Mouse (Mus musculus): ENCODE measurements around the gene Mapkap1.
A peak's percentile ranks its signal among the peaks of the same experiment; 100 is the strongest.
"Not testable (repeated sequence)": the region's sequence is repeated elsewhere in the genome, so short reads cannot be mapped to it uniquely, and the experiment has no call there.

Mapkap1 gene

DNA sequence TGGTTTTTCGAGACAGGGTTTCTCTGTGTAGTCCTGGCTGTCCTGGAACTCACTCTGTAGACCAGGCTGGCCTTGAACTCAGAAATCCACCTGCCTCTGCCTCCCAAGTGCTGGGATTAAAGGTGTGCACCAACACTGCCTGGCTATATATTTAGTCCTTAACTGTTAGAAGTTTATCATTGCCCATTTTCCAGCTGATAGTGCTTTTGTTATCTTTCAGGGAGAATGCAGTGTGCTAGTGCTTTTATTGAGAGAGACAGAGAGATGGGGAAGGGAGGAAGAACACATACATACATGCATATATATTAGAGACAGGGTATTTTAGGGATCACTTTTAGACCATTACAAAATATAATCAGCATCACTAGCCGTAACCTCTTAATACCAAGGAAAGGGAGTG is 26.3 kb downstream of the Mapkap1 start:
- not testable (repeated sequence) for DNase-seq (ENCODE audit: low spot score)

DNA sequence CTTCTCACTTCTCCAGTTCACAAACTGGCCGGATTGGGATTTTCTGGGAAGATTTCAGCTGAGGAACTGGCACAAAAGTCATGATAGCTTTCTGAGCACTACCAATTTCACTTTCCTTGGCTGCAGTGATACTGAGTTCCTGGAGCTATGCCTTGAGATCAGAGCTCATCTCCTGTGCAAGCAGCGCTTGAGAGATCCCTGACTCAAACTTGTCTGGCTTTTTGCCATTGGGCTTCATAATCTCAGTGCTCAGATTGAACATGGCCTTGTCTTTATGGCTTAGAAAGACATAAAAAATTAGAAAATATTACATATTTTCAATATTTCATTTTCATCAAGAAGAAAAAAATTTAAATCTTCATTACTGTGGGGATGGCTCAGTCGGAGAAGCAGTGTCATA is 29.8 kb downstream of the Mapkap1 start:
- DNase-seq (ENCODE audit: low spot score) = no peak

DNA sequence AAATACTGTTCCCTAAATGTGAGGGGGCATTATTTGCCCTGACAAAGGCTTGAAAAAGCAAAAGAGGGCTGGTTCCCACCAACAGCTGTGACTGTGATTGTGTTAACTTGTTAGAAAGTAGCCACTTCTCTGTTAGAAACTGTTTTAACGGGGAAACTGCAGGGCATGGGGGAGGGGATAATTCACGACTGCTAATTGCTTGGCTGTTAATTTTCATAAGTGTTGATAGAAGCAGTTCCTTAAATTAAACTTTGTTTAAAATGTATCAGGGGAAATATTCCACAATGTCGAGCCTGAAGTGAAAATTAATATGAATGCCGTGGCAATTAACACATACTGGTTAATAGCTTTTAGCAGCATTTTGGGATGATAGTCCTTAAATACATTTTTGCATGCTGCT is 42.2 kb downstream of the Mapkap1 start:
- no peak for DNase-seq (ENCODE audit: low spot score)

DNA sequence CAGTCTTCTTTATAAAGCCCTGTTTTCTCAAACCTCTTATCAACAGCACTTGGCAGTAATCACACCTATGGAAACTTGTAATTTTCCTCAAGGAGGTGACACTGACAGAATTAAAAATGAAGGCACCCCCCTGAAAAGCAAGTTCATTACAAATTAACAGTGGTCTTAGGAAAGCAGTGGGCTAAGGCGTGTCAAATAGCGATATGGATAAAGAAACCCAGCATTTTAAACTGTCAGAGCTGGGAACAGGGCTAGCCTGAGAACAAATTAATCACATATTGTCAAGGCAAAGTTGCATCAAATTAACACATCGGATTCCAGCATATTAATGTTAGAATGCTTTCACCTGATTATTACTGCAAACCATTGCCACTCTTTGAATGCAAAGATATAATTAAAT is 55.9 kb downstream of the Mapkap1 start:
- DNase-seq (ENCODE audit: low spot score) = no peak

DNA sequence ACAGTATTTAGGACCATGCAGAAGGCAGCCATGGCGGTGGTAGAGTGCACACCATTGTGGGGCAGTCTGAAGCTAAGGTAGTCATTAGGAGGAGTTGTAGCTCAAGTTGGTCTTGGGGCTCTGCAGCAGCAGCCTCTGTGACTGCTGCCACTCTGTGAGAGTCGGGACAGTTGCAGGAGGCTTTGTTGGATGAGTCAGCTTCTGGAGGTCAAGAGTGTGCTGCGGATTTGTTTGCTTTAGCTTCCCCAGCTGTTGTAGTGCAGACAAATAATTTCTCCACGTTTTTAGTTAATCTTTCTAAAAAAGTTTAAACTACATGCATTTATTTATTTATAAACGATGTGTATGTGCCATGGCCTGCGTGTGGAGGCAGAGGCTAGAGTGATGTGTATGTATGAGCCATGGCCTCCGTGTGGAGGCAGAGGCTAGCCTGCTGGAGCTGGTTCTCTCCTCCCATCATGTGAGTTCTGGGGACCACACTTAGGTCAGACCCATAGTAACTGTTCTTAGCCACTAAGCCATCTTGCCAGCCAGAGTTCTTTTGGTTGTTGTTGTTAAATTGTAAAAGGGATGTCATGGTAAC is 62.1 kb downstream of the Mapkap1 start:
- peak; percentile 61 for DNase-seq (ENCODE audit: low spot score)

DNA sequence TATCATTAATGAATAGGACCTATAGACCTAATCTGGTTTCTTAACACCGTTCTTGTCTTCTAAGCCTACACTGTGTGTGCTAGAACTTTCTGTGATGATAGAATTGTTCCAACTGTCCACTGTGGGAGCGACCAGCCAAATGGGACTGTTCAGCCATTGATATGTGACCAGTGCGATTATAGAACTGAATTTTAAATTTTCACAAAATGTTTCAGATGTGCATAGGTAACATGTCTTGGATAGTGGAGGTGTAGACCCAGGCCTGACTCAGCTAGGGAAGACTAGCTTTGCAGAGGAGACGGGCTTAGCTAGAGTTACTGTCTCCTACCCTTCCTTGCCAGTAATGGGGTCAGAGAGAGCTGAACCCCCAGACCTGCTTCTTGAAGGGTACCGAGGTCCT is 62.8 kb downstream of the Mapkap1 start:
- DNase-seq (ENCODE audit: low spot score) = no peak

DNA sequence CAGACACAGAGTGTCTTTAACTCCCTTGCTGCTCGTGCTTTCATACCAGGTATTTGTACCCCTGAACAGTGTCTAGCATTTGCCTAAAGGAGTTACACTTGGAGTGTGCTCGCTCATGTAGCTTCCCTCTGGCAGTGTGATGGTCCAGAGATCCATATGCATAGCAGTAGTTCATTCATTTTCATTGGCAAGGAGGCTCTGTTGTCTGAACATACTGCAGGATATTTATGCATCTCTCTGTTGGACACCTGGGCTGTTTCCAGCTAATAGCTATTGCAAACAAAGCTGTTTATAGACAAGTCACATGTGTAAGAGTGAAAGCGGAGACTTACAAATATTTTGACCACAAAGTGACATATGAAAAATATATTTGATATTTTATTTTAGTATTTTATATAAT is 67.2 kb downstream of the Mapkap1 start:
- DNase-seq (ENCODE audit: low spot score) = no peak

DNA sequence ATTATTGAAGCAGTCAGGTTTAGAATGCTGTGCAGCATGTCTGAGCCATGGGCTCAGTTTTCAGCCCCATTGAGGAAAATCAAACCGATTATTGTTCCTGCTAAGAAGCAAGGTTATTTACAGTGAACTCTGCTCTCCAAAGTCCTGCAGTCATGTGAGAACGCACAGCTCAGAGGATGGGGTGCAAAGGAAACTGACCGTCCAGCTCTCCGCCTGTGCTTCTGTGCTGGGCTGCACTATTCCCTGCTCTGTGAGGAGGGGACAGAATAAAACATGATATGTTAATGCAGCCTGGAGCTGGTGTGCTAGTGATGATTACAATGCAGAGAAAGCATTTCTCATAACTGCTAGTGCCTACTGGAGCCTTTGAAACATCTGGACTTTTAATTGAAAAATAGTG is 74.8 kb downstream of the Mapkap1 start:
- DNase-seq (ENCODE audit: low spot score) = peak; percentile 35

DNA sequence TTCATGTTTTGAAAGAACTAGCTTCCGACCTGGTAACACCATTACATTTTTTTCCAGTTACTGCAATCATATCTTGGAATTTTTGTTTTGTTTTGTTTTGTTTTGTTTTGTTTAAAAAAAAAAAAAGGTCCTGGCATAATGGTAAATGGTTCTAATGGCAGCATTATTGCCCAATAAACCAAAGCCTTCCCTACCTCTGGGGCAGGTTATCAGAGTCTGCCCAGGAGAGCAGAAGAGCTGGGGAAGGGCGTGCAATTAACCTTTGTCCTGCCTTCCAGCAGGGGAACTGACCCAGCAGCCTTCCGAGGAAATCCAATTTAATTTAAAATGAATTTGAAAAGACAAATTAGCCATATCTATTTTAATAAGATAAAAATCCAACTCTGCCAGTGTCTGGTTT is 75.5 kb downstream of the Mapkap1 start:
- DNase-seq (ENCODE audit: low spot score) = no peak

DNA sequence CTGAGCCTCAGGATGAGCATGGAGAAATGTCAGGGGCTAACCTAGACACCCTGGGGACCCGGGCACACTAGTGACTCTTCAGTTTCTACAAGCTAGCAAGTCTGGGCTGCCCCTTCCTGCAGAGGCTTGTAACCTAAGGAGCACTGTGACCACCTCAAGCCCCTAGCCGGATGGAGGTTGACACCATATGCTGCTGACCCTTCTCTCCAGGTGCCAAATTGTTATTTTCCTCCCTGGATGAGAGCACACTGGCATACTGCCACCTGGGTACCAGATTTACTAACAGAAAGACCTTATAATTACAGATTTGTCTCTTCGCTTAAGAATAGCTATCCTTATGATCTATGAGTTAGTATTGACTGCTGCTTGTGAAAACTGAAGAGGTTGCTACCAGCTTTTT is 76.0 kb downstream of the Mapkap1 start:
- no peak for DNase-seq (ENCODE audit: low spot score)

DNA sequence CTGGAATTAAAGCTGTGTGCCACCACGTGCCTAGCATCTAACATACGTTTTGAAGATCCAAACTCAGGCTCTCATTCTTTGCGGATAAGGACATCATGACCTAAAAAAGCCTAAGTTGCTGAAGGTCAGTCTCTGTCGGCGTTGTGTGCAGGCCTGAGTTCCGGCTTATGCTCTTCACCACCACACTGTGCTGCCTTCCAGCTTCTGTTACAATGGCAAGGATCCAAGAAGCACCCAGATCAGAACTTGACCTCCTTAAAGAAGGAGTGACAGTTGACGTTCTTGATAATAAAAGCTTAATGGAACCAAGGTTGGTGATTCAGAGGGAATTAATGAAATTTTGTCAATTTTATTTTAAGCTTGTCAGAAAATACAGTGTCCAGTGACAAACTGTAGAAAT is 80.7 kb downstream of the Mapkap1 start:
- DNase-seq (ENCODE audit: low spot score) = no peak

DNA sequence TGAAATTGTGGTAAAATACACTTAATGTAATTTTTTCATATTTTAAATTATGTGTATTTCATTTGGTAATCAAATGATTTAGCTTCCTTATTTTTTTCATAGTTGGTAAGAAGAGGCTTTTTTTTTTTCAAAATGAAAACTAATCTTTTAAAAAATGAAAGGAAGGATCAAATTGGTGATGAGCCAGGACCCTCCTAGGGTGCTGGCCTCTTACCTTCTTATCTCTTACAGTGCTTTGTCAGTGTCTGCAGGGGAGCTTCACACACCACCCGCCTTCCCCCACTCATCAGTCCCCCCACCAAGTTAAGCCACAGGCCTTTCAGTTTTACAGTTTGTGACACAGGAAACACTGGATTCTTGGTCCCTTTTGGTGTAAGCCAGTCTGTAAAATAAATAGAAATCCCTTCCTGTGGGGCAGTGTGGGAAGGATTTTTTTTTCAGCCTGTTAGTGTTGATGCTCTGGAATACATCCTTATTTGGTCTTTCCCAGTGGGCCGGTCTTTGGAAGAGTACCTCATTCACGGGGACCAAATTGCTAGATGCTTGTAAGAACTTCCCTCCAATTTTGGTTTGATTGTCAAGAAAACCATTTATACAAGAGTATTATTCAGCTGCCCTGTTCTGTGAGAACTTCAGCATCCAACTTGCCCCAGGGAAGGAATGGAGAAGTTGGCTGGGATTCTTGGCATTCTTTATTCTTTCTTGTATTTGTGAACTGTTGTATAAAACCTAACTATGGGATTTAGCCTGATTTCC is 97.6 kb downstream of the Mapkap1 start:
- no peak for DNase-seq (ENCODE audit: low spot score)

DNA sequence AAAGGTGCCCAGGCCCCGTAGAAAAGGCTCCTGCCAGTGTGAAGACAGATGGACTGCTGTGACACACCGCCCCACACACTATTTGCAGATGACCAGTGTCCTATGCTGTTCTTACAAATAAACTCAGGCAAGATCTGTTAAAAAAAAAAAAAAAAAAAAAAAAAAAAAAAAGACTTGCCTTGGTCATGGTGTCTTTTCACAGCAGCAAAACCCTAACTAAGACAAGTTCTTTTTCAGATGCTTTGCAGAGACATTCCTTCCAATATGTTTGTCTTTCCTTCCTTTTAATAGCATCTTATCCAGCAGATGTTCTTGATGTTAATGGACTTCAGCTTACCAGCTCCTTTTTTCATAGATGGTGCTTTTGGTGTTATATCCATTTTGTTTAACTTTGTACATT is 99.6 kb downstream of the Mapkap1 start:
- DNase-seq (ENCODE audit: low spot score) = not testable (repeated sequence)

DNA sequence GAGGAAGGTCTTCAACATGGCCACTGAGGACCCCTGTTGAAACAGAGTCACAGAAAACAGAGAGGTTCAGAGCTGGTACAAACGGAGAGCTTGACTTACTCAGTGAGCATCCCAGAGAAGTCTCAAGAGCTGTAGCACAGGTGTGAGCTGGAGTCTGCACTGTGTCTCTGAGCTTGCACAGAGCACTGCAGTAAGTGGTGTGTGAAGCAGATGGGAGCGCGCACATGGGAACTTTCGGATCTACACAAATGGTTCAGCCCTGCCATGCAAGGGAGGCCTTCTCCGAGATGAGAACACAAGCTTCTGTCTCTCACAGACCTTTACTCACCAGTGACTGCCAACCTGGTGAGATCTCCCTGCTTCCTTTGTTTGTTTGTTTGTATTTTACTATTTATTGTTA is 103.3 kb downstream of the Mapkap1 start:
- DNase-seq (ENCODE audit: low spot score) = no peak

DNA sequence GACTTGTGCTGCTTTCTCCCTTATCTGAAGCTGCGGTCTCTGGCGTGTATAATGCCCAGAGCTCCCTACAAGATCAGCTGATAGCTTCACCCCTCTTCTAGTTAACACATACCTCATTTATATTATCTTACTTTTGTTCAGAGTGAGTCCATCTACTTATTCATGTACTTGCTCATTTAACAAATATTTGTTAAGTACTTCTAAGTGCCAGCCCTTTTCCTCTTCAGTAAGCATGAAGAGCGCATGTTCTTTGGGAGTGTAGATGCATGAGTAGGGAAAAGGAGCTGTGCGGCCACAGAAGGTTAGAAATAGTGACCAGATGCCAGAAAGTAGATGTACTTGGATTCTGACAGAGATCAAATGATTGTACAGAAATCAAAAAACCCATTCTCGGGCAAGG is 108.7 kb downstream of the Mapkap1 start:
- no peak for DNase-seq (ENCODE audit: low spot score)

DNA sequence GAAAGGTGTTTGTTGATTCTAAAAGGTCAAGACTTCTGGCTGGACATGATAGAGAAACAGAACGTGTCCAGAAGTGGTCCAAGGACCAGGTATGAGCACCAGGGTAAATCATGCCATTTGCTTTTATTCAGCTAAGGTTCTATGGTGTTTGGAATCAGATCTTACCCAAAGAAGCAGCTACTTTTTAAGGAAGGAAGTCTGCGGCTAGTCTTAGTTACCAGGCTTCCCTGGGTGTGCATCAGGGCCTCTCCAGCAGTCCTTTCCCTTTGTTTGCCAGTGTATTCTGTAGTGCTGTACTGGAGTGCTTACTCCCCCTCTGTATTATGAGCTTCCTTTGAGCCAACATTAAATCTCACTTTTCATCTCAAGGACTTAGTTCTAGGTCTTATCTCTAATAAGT is 111.5 kb downstream of the Mapkap1 start:
- DNase-seq (ENCODE audit: low spot score) = no peak

DNA sequence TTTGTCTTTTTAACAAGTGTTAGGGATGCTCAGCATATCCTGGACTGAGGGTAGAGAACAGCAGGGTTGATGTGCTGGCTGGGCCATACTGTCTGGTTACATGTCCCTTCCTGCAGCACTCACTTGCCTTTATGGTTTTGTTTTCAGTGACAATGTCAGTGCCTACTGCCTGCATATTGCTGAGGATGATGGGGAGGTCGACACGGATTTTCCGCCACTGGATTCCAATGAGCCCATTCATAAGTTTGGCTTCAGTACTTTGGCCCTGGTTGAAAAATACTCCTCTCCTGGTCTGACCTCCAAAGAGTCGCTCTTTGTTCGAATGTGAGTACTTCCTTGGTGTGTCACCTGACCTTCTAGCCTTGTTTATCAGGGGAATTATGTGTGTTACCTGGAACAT is 112.0 kb downstream of the Mapkap1 start:
- no peak for DNase-seq (ENCODE audit: low spot score)

DNA sequence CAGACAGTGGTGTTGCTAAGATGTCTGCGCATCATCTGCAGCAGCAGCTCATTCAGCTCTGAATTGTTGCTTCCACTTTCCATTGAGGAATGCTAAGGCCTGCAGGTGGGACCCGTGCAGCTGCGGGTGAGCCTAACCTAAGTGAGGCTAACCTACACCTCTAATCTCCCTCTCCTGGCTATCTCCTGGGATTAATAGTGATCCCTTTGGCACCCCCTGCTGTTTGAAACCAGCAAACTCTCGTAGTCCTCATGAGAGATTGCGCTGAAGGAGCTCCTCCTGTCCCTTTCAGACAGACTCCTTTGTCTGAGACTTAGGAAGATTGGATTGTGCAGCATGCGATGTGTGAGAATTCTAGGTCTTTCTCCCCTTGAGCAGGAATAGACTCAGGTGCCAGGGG is 113.0 kb downstream of the Mapkap1 start:
- DNase-seq (ENCODE audit: low spot score) = peak; percentile 23

DNA sequence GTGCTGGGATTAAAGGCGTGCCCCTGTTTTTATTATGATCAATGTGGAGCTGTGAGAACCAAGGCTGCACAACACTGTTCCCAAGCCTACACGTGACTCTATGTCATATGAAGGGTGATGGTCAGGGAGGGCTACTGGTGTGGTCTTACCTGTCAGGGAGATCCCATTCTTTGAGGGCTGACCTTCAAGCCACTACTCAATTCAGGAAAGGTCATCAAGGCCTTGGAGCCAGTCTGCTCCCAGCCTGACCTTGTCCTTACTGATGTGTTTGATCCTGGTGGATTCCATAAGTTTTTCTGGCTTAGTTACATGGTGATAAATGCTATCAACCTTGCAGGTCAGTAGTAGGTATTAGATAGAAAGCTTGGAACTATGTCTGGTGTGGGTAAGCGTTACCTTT is 114.8 kb downstream of the Mapkap1 start:
- no peak for DNase-seq (ENCODE audit: low spot score)

DNA sequence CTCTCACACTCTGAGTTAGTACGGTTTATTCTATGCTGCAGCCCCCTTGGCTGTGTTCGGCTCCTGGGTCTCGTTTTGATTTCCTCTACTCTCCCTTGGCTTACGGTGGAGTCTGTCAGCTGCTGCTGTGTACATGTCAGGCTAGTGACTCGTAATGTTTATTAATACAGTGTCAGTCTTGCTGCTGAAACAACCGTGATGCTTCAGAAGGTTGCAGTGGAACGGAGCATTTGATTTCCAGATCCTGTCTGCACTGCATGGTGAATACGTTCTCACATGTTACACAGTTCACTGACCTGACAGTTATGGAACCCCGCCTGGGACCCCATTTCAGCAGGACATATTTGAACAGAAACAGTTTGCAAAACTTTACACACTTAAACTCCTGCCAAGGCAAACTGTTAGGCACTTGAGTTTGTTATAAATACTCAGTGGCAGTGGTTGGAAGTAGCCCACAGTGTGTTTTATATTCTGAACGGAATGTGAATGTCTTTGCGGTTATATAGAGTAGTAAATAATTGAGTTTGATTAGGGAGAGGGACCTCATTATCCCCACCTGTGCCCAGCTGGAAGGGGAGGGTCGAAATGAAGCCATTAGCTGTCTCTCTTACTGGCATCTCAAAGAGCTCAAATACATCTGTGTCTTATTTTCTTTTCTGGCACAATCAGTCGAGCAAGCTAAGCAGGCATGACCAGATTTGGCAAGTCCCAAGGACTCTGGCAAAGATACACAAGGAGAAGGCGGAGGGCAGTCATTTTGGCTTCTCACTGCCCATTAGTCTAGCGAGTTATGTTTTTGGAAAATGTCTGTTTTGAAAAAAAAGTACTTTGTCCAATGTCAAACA is 120.2 kb downstream of the Mapkap1 start:
- no peak for DNase-seq (ENCODE audit: low spot score)

DNA sequence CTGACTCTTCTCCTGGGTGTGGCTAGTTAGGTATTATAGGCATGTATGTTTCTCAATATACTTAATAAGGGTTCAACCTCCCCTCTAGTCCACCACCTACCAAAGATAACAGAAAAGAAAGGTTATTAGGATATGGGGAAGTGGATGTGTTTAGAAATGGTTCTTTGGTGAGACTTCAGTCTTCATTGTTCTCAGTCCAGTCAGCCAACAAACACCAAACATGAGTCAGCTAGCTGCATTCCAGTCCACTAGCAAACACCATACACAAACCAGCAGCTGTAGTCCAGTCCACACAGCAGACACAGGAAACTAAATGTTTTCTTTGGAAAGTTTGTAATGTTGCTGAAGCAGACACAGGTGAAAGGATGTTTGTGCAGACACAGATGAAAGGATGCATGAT is 121.9 kb downstream of the Mapkap1 start:
- DNase-seq (ENCODE audit: low spot score) = no peak

DNA sequence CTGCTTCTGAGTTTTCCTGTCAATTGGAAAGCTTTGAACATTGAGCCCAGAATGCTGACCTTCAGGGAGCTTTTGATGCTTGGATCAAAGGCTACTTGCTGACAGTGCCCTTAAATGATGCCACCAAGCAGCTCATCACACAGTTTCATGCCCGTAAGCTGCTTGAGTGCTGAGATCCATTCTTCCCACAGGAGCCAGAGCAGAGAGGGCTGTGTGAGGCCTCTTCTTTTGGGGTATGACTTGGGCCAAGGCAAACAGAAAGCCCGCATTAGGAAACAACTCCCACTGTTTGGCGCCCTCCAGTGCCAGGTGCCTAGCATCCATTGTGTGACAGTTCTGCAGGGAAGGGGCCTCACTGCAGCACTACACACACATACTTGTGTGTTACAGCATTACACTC is 123.5 kb downstream of the Mapkap1 start:
- DNase-seq (ENCODE audit: low spot score) = no peak

DNA sequence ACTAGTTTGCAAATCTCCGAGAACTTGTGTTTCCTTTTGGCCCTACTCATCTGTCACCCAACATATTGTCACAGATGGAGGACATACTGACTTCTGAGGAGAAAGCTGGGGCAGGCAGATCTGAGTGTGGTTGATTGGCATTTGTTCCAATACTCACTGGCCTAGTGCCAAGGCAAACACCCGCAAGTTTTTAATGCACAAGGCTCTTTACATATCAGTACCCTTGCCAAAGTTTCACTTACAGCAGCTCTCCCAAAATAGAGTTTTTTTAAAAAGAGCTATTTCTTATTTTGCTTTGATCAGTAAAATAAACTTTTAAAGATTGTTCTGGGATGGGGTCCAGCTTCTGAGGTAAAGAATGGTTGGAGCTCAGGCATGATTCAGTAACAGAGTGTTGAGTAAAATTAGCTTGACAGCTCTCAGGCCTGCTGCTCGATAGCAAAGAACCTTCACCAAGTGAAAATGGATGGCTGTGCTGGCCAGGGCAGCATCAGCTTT is 125.3 kb downstream of the Mapkap1 start:
- no peak for DNase-seq (ENCODE audit: low spot score)

Data from yolk sac, embryonic 10.5 days (tissue).